ENCODE assay signal across 16 mouse cellular contexts in the genomic region with DNA sequence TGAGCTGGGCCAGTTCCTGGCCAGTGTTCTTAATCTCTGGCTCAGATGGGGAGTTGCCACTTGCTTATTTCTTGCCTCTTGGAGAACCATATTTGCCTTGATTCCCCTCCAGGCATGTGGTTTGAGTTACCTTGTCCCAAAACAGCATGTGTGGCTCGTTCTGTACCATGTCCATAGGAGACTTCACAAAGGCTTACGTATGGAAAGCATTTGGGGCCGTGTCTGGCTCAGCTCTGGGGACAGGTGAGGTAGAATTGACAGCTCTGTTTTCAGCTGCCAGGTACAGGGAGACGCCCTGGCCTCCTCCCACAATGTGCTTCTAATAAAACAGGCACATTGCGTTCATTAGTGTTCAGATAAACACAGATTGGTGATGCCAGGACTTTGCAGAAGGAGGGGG.
"Had no signal": no experiment of that assay in that cellular context is flagged by ENCODE, and none has a peak within 500 bp of the region (broad histone marks: within the 10 kb centered on the region; RNA-seq: fewer than 3 reads in every experiment).

No protein-coding gene starts in this region.

- H3K4me2 ChIP-seq: liver, embryonic 11.5 days; liver, embryonic 15.5 days; midbrain, embryonic 11.5 days; midbrain, embryonic 15.5 days; neural tube, embryonic 12.5 days; stomach, embryonic 15.5 days had no signal

- H3K27me3 ChIP-seq: liver, embryonic 15.5 days; midbrain, embryonic 15.5 days; neural tube, embryonic 12.5 days; stomach, embryonic 15.5 days had no signal

- DNase-seq: kidney, postnatal 10 days; kidney, postnatal 4 days; lung, adult 2 months; lung, postnatal 4 days; right cerebral cortex, postnatal 14 days; thymus, adult 2 months; thymus, postnatal 25 days had no signal

- H3K4me1 ChIP-seq: liver, embryonic 15.5 days; midbrain, embryonic 15.5 days; neural tube, embryonic 12.5 days; stomach, embryonic 15.5 days had no signal

- H3K9me3 ChIP-seq: liver, embryonic 15.5 days; midbrain, embryonic 15.5 days; neural tube, embryonic 12.5 days; stomach, embryonic 15.5 days had no signal

- H3K27ac ChIP-seq: left cerebral cortex, adult 2 months; liver, embryonic 15.5 days; midbrain, embryonic 15.5 days; neural tube, embryonic 12.5 days; stomach, embryonic 15.5 days had no signal

- H3K9ac ChIP-seq: liver, embryonic 15.5 days; midbrain, embryonic 15.5 days; neural tube, embryonic 12.5 days; stomach, embryonic 15.5 days had no signal

- ATAC-seq: lung, postnatal 0 days; midbrain, embryonic 15.5 days had no signal

- H3K4me3 ChIP-seq: left cerebral cortex, adult 2 months; liver, embryonic 15.5 days; megakaryocyte, embryonic 14.5 days; midbrain, embryonic 15.5 days; neural tube, embryonic 12.5 days; stomach, embryonic 15.5 days had no signal

- H3K36me3 ChIP-seq: liver, embryonic 15.5 days; midbrain, embryonic 15.5 days; neural tube, embryonic 12.5 days; stomach, embryonic 15.5 days had no signal
